Mouse (Mus musculus): ENCODE measurements around the gene Olfr1150-ps1. TPM values are rescaled to one million over a fixed set of nuclear protein-coding genes. Genes with fewer than 3 reads are reported as not detected.

Olfr1150-ps1 gene
- total RNA-seq (2021) = not detected
- not detected in 2 replicates for polyA plus RNA-seq (2012; rRNA removed)
- long read RNA-seq = 0 reads

- no peaks in the 10 kb centered on the region for H3K79me2 ChIP-seq (replicated peaks; ENCODE audit: control insufficient read depth, insufficient read depth, low read length)
- TF ChIP-seq EP300 (IDR thresholded peaks at IDR 0.05; ENCODE audit: insufficient read depth, low read depth, low read length) = no peak
- no peak within 1 kb of the TSS for H3K4me3 ChIP-seq
- H3K27me3 ChIP-seq (ENCODE audit: control insufficient read depth, insufficient read depth, low read length) = no peaks in the 10 kb centered on the region
- no peaks in the 10 kb centered on the region for H3K4me1 ChIP-seq (ENCODE audit: control insufficient read depth, insufficient read depth, low read length)
- DNase-seq = no peak
- no peak within 1 kb of the TSS for H3K27ac ChIP-seq
- intact Hi-C loops (cut with DNase I) = no loop called here
- no peaks in the 10 kb centered on the region for H3K36me3 ChIP-seq (ENCODE audit: control insufficient read depth, insufficient read depth, low read length)
- WGBS = 55% methylated on average over 1 of the region's 1 CpGs
- no peak within 1 kb of the TSS for H3K9ac ChIP-seq (ENCODE audit: low read depth, low read length)
Observed at GRCm38 (mm10) chr2:87843693-87844092, at the start of gene Olfr1150-ps1. Gene Olfr1150-ps1, plus strand, starts transcription at chr2:87843993.

DNA sequence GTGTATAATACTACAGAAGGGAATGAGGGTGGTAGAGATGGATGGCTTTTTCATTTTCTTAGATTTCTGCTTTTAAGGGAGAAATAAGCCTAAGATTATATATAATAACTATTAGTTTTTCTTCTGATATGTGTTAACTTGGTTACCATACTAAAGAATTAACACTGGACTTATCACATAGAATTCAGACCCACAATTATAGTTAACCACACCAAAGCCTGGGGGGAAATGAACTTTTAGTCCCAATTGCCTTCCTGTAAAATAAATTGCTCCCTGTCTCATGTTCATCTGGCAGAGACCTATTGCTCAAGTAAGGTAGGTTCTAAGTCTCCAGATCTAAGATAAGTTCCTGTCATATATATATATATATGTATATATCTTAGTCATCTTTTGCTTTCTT, 43.5 kb upstream of the Olfr1150-ps1 start, which contains the start of gene Olfr1143:
Gene Olfr1143, plus strand, starts transcription at position 301 of the 400 bp plus-strand sequence.
- no peak for DNase-seq
- no peak within 1 kb of the TSS for H3K27ac ChIP-seq
- TF ChIP-seq POLR2A (IDR thresholded peaks at IDR 0.05; ENCODE audit: insufficient read depth, low read depth, low read length) = no peak
- no peak for TF ChIP-seq EP300 (IDR thresholded peaks at IDR 0.05; ENCODE audit: insufficient read depth, low read depth, low read length)
- no peak for TF ChIP-seq CTCF (IDR thresholded peaks at IDR 0.05)
- H3K36me3 ChIP-seq (ENCODE audit: control insufficient read depth, insufficient read depth, low read length) = no peaks in the 10 kb centered on the region
- no peaks in the 10 kb centered on the region for H3K27me3 ChIP-seq (ENCODE audit: control insufficient read depth, insufficient read depth, low read length)
- intact Hi-C loops (cut with DNase I) = no loop called here
- no peak within 1 kb of the TSS for H3K4me3 ChIP-seq
- H3K79me2 ChIP-seq (replicated peaks; ENCODE audit: control insufficient read depth, insufficient read depth, low read length) = no peaks in the 10 kb centered on the region
- H3K9ac ChIP-seq (ENCODE audit: low read depth, low read length) = no peak within 1 kb of the TSS
- no peaks in the 10 kb centered on the region for H3K4me1 ChIP-seq (ENCODE audit: control insufficient read depth, insufficient read depth, low read length)

- intact Hi-C loops (cut with DNase I) = no loop called here
- H3K36me3 ChIP-seq (ENCODE audit: control insufficient read depth, insufficient read depth, low read length) = no peaks in the 10 kb centered on the region
- no peak for DNase-seq
- no peak within 1 kb of the TSS for H3K27ac ChIP-seq
- WGBS = 48% methylated on average over 1 of the region's 1 CpGs
- no peak within 1 kb of the TSS for H3K9ac ChIP-seq (ENCODE audit: low read depth, low read length)
- no peak for TF ChIP-seq POLR2A (IDR thresholded peaks at IDR 0.05; ENCODE audit: insufficient read depth, low read depth, low read length)
- no peak for TF ChIP-seq CTCF (IDR thresholded peaks at IDR 0.05)
- no peak for TF ChIP-seq EP300 (IDR thresholded peaks at IDR 0.05; ENCODE audit: insufficient read depth, low read depth, low read length)
- no peak within 1 kb of the TSS for H3K4me3 ChIP-seq
- no peaks in the 10 kb centered on the region for H3K4me1 ChIP-seq (ENCODE audit: control insufficient read depth, insufficient read depth, low read length)
- no peaks in the 10 kb centered on the region for H3K79me2 ChIP-seq (replicated peaks; ENCODE audit: control insufficient read depth, insufficient read depth, low read length)
- H3K27me3 ChIP-seq (ENCODE audit: control insufficient read depth, insufficient read depth, low read length) = no peaks in the 10 kb centered on the region
Observed at GRCm38 (mm10) chr2:87809522-87809921, 34.3 kb upstream of the Olfr1150-ps1 start, which contains the start of gene Olfr1145. Gene Olfr1145, plus strand, starts transcription at chr2:87809822.

GRCm38 (mm10) chr2:87830233-87830632, 13.6 kb upstream of the Olfr1150-ps1 start, which contains the start of gene Olfr1148:
Gene Olfr1148, plus strand, starts transcription at chr2:87830533.
- intact Hi-C loops (cut with DNase I) = no loop called here
- TF ChIP-seq POLR2A (IDR thresholded peaks at IDR 0.05; ENCODE audit: insufficient read depth, low read depth, low read length) (no peak), CTCF (IDR thresholded peaks at IDR 0.05) (no peak), EP300 (IDR thresholded peaks at IDR 0.05; ENCODE audit: insufficient read depth, low read depth, low read length) (no peak)
- DNase-seq = no peak
- Histone ChIP-seq H3K4me1 (ENCODE audit: control insufficient read depth, insufficient read depth, low read length) (no peaks in the 10 kb centered on the region), H3K36me3 (ENCODE audit: control insufficient read depth, insufficient read depth, low read length) (no peaks in the 10 kb centered on the region), H3K27me3 (ENCODE audit: control insufficient read depth, insufficient read depth, low read length) (no peaks in the 10 kb centered on the region), H3K9ac (ENCODE audit: low read depth, low read length) (no peak within 1 kb of the TSS), H3K79me2 (replicated peaks; ENCODE audit: control insufficient read depth, insufficient read depth, low read length) (no peaks in the 10 kb centered on the region), H3K27ac (no peak within 1 kb of the TSS), H3K4me3 (no peak within 1 kb of the TSS)
- 72% methylated on average over 1 of the region's 1 CpGs for WGBS

- WGBS = 67% methylated on average over 1 of the region's 1 CpGs
- Histone ChIP-seq H3K79me2 (replicated peaks; ENCODE audit: control insufficient read depth, insufficient read depth, low read length) (no peaks in the 10 kb centered on the region), H3K9ac (ENCODE audit: low read depth, low read length) (no peak within 1 kb of the TSS), H3K27me3 (ENCODE audit: control insufficient read depth, insufficient read depth, low read length) (no peaks in the 10 kb centered on the region), H3K4me1 (ENCODE audit: control insufficient read depth, insufficient read depth, low read length) (no peaks in the 10 kb centered on the region), H3K4me3 (no peak within 1 kb of the TSS), H3K36me3 (ENCODE audit: control insufficient read depth, insufficient read depth, low read length) (no peaks in the 10 kb centered on the region), H3K27ac (no peak within 1 kb of the TSS)
- intact Hi-C loops (cut with DNase I) = no loop called here
- no peak for TF ChIP-seq POLR2A (IDR thresholded peaks at IDR 0.05; ENCODE audit: insufficient read depth, low read depth, low read length)
- TF ChIP-seq EP300 (IDR thresholded peaks at IDR 0.05; ENCODE audit: insufficient read depth, low read depth, low read length) = no peak
- TF ChIP-seq CTCF (IDR thresholded peaks at IDR 0.05) = no peak
- no peak for DNase-seq
Observed at GRCm38 (mm10) chr2:87855562-87855961, 11.8 kb downstream of the Olfr1150-ps1 start, which contains the start of gene Olfr1151. Gene Olfr1151, plus strand, starts transcription at chr2:87855862.

- no peaks in the 10 kb centered on the region for H3K79me2 ChIP-seq (replicated peaks; ENCODE audit: control insufficient read depth, insufficient read depth, low read length)
- no peaks in the 10 kb centered on the region for H3K4me1 ChIP-seq (ENCODE audit: control insufficient read depth, insufficient read depth, low read length)
- DNase-seq = no peak
- intact Hi-C loops (cut with DNase I) = no loop called here
- no peak within 1 kb of the TSS for H3K9ac ChIP-seq (ENCODE audit: low read depth, low read length)
- H3K36me3 ChIP-seq (ENCODE audit: control insufficient read depth, insufficient read depth, low read length) = no peaks in the 10 kb centered on the region
- H3K27me3 ChIP-seq (ENCODE audit: control insufficient read depth, insufficient read depth, low read length) = no peaks in the 10 kb centered on the region
- TF ChIP-seq CTCF (IDR thresholded peaks at IDR 0.05) (no peak), POLR2A (IDR thresholded peaks at IDR 0.05; ENCODE audit: insufficient read depth, low read depth, low read length) (no peak), EP300 (IDR thresholded peaks at IDR 0.05; ENCODE audit: insufficient read depth, low read depth, low read length) (no peak)
- H3K27ac ChIP-seq = no peak within 1 kb of the TSS
- no peak within 1 kb of the TSS for H3K4me3 ChIP-seq
Observed at GRCm38 (mm10) chr2:87866192-87866591, 22.4 kb downstream of the Olfr1150-ps1 start, which contains the start of gene Olfr1152. Gene Olfr1152, plus strand, starts transcription at chr2:87866492.
